Mouse (Mus musculus) MEL-GATA-1-ER (cell line): ENCODE measurements at regions not wholly inside any gene's neighbourhood (a gene's known extent, or its start where the extent isn't known, plus 50 kb on each side); places are given as distances from the start of the nearest gene placed in this dataset.

Experiments used
- DNase-seq: peaks from one replicate; pipeline ENCODE4 v3.0.0-alpha.2; 2012; ENCODE audit warnings: low read depth; ENCODE audit errors: extremely low read depth

DNA sequence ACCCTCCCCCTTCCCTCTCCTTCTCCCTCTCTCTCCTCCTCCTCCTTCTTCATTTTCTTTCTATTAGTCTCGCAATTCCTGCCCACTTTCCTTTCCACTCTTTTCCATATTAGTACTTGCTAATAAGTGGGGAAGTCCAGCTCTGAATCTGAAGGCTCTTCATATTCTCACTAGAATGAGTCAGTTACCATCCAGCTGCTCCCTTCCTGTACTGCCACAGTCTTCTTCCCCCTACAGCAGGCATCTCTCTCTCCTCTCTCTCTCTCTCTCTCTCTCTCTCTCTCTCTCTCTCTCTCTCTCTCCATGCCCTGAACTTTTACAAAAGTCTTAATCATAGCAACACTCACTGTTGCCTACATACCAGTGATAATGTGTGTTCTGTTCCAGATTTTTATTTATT lies 226.6 kb upstream of the Pter start:
- DNase-seq = no peak

DNA sequence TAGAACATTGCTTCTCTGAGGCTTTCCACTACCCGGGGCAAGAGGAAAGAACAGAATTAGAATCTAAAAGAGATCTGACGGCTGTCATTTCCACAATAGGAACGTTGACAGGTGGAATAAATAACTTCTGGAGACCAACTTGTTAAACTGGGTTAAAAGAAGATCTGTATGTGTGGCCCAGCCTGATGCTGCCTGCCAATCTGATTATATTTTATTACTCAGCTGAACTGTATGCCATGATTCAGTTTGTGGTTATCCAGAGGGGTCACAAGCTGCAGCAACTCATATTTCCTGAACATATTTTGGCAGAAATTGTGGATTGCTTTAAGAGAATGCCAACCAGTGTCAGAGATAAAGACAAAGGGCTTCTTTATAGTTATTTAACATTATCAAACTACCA lies 224.5 kb upstream of the Pter start:
- DNase-seq = no peak

DNA sequence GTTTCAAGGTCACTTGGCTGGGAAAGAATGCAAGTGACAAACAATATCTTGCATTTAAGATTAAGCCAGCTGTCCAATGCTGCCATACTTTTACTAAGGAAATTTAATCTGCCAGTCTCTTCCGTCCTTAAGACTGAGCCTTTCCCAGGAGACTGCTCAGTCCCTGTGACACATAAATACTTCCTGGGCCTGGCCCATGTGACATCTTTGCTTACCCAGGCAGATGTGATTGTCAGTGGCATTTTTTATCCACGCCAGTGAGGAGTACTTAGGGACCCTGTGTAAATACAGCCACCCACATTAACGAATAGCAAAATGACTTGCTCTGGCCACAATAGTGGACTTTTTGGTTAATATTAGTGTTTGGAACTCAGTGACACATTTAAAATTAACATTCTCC lies 216.3 kb upstream of the Pter start:
- no peak for DNase-seq

DNA sequence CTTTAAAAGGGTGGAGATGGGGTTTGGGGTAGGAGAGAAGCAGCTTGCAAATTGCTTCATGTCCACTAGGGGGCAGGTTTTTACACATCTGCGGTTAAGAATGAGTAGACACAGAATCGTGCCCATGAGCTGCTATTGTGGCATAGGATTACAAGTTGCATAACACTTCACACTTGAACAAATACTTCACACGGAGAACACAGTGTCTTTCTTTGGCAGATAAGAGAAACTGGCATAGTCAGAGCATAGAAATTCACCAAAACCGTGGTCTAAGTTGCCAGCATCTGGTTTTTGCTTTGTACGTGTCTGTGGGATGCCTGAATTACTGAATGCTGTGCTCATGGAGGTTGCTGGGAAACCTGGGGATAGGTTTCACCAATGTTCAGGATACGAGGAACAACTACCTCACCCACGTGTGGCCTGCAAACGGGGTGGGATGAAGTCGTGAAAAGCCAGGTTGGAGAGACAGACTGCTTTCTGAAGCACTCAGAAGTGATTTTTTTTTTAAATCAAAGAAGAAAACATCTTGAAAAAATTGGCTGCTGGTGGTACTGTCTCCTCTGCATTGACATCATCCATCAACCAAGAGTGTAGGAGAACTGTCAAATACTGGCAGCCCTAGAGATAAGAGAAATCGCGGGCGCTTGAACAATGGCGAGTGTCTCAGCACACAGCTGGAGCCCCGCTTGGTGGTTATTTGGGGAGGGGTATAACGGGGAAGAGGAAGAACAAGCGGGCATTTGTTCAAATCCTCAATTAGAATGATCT lies 214.5 kb upstream of the Pter start:
- peak; percentile 32 for DNase-seq

DNA sequence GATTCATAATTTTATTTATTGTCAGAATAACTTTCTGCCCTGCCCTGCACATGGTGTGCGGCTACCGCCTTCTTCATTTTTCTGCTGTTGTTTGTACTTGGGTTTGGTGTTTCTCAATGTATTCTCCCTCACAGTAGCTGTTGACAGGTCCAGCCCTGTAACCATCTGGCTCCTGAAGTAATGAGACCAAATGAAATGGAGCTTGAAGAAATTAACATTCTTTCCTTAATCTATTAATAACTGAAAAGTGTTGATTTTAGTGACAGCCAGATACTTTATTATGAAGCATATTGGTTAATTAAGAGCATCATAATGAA lies 214.0 kb upstream of the Pter start:
- DNase-seq = no peak

DNA sequence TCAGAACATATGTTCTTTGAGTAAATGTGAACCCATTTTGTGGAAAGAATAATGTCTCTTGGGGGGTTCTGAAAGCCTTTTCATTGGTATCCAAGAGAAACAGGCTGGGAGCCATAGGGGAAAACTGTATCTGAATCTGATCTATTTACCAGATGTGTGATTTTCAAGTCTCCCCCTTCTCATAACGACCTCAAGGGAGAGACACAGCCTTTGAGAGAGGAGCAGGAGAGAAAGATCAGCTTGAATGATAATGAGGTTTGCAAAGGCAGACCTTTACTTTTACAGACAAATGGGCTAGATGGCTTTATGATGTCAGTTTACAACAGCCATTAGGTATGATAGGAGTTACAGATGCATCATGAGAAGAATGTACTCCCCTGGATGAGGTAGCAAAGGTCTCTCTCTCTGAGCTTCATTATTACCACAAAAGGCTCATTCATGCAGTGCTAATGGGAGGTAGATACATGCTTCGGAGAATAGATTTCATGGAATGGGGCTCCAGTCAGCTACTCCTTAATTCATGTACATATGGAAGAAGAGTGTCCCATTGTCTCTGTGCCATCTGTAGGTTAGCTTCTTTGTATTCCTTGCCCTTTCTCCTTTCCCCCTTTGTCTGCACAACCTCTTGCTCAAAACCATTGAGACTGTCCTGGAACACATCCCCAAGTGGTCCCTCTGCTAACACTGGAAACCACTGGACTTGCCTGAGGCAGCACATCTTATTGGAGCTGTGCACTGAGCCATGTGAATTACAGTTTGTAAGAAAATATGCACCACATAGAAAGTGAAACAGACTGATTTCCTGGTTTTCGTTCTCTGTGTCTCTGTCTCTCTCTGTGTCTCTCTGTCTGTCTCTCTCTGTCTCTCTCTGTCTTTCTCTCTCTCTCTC lies 207.5 kb upstream of the Pter start:
- DNase-seq = no peak

DNA sequence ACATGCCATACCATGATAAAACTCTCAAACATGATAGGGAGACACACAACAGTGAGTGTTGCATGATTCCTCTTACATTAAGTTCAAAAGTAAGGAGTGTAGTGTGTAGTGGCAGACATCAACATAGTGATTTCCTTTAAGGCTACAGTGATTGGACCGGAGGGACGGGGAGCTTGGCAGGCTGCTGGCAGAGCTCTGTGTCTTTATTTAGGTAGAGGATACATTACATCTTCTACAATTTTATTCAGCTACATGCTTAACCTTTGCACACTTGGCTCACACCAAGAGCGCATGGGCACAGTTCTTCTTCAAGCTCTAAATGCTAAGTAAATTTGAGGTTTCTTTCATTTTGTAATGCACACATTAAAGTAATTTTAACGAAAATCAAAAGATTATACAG lies 194.6 kb upstream of the Pter start:
- DNase-seq = no peak

DNA sequence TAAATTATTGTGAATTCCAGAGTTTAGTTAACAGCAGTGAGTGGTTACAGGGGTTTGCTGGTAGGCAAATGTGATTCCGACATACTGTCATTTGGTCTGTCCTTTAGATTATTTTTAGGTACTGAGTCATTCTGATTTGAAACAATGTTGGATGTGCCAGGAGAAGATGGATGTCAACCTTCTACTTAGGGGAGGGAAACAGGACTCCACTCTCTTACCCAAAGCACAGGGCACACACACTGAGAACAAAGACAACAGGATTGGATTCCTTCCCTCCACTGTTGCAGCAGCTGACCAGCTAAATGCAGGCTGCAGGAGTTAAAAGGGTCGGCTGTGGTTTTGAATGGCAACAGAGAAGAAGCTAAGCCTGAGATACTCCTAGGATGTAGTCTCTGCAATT lies 186.7 kb upstream of the Pter start:
- DNase-seq = no peak

DNA sequence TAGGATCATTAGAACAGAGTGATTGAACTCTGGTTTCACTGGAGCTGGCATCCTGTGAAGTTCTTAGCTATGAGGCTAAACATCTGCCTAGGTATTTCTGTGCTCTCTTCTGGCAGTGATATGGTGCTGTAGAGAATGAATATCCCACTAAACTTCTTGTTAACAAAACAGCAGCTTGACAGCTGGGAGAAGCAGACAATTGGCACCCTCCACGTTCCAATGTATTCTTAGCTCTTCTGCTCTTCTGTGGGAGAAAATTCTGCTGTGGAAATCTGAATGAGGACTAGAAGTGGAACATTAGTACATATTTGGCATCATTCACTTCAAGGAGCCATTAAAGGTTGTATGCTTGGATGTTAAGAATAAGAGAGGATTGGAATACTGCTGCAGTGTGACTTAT lies 177.0 kb upstream of the Pter start:
- DNase-seq = no peak

DNA sequence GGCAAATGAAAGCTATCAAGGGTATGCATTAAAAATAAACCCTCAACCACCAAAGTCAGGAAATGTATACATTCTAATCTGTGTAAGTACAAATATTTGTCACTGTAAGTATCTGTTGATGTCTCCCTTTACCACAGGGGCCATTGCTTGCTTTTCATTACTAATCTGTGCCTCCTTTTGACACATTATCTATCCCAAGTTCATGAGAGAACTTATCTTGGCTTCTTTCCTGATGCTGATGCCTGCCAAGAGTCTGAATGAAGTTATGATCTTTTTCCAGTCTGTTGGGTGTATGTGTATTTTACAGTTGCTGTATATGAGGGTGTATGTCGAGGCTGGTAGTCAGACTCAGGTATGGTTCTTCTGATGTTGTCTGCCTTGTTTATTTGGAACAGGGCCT lies 165.0 kb upstream of the Pter start:
- DNase-seq = no peak

DNA sequence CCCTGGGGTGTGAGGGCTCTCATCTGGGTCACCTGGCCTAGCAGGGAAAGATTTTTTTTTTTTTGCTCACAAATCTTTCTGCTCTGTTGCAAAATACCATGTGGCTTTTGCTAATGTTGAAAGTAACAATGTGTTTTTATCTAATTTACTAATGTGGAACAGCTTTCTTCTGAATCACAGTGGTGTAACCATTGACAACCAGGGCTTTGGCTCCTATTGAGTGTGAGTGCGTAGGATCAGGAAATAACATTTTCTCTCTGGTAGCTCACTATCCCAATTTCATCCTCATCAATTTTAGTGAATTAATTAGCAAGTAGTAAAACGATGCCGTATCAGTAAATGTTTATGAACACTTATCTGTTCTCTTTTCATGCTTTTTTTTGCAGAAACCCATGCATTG lies 163.9 kb upstream of the Pter start:
- no peak for DNase-seq

DNA sequence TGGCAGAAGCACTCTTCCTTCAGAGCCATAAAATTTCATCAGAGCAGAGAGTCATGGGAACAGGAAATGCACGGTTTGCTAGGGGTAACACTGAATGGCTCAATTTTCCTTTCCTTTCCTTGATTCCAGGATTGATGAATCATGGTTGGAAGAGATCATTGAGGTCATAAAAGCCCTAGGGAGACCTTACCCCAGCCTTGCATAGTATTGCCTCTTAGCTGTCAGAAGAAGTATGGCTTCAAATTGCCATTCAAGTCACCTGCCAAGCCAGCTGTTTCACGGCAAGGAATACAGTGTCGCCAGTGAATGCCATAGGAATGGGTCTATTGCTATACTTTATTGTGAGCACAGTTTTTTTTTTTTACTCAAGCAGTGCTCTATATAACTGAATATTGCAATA lies 162.4 kb upstream of the Pter start:
- DNase-seq = no peak

DNA sequence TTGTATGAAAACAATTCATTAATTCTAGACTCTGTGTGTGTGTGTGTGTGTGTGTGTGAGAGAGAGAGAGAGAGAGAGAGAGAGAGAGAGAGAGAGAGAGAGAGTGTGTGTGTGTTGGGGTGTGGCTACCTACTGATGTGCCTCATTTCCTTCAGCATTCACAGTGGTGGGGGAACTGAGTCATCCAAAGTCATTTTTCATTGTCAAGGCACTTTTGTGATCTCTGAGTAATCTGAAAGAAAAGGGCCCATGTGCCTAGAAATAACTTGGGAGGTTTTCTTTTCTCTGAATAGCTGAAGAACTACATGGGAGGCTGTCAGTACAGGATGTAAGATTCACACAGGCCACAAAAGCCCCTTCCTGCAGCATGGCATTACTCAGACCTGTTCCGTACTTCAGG lies 159.3 kb upstream of the Pter start:
- no peak for DNase-seq

DNA sequence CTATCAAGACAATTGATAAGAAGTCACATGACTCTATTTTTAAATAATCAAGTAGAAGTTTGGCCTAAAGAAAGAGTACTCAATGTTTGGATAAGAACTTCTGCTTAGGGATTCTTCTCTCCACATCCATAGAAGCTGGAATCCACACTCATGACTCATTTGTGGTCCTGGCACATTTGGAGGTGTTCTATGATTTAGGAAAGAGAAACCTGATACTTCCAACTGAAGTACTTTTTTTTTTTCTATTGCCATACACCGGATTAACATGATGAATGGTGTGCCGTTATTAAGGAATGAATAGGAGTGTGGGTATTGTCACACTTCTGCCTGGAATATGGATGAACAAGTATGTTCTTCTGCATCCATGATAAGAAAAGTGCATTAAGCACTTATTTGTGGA lies 158.5 kb upstream of the Pter start:
- DNase-seq = no peak

DNA sequence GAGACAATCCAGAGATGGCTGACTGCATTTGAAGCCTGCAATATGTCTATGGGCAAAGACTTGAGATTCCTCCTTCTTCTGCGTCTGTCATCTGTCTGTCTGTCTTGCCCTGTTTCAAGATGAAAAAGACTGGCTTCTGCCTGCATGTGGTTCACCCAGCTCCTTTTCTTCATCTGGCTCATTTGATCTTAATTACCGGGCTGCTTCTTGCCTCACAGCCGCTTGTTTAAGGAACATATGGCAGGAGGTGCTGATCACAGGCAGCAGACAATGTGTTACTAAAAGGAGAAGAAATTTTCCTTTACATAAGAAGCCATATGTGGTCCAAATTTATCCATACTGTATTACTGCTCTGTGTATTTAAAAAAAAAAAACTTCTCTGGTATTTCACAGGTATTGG lies 147.0 kb upstream of the Pter start:
- DNase-seq = no peak

DNA sequence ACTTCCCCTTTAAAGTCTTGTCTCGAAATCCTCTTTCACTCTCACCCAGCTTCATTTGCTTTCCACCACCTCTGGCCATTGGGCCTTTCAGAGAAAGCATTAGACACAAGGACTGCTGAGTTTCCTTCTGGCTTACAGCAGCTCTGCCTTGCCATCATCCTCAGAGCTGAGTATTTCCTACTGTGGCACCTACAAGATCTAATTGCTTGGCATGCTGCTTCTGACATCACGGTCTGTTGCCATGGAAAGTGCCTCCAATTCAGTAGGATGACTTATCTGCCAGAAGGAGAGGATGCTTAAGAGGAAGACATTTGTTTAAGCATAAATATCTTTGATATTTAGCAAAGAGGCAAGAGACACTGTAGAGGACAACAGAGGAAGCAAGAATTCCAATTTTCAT lies 146.1 kb upstream of the Pter start:
- DNase-seq = no peak

DNA sequence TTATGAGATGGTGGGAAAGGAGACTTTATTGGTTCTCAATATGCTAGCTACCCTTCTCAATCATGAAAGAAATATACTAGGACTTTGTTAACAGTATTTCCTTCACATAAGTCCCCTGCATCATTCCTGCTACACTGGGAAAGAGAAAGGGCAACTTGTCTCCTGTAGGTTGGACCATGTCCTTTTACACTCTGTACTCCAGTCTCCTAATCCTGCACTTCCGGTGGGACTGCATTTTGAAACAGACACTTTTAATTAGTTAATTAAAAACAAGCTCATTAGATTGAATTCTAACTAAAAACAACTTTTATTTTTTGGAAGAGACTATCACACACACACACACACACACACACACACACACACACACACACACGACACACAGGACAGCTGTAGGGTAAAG lies 131.2 kb upstream of the Pter start:
- no peak for DNase-seq

DNA sequence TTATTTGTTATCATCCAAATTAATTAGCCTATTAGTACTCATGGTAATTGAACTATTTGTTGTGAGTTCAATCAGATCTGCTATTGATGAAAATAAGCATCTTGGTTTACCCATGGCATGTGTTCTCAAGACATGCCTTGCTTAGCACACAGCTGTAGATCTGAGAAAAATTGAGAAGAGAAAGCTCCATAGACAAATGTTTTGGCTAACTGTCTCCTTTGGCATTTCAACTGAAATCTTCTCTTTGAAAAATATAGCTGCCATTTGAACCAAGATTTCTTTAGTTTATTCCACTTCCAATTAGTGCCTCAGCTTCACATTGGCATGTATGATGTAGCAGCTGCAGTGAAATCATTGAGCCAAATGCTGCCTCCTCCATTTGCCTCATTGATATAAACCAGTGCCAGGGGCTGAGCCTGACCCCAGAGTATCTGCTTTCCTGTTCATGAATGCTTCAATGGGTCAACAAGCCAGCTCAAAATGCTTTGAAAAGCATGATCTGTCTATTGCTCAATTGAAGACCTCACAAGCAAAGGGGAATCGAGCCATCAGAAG lies 126.1 kb upstream of the Pter start:
- no peak for DNase-seq

DNA sequence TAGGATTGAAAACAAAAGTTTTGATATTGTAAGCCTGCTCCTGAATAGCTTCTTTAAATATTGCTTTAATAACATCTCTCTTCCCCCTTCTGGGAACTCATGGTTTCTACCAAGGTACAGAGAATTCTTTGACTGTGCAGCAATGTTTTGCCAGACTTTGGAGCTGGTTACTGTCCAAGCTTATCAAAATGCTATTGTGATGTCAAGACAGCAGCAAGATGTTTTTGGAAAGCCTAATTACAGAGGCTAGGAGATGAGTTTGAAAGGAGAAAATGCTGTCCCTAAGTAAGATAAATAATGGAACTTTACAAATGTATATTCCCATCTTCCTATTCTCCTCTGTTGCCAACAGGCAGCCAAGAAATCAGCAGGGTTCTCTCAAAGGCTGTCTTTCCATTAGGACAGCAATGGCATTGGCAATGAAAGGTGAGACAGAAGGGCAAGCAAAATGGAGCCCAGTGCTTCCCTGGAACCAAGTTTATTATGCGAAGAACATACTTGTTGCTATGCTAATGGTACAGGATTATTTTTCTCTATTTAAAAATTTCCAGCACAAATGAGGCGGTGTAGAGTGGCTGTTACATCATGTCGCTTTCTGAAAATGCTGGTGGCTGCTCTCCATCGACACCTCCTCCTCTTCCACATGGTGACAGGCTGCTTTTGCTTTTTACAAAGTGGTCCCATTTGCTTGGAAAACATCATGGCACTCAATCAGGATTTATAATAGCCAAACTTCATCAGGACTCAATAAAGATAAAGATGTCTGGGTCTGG lies 124.5 kb upstream of the Pter start:
- no peak for DNase-seq

DNA sequence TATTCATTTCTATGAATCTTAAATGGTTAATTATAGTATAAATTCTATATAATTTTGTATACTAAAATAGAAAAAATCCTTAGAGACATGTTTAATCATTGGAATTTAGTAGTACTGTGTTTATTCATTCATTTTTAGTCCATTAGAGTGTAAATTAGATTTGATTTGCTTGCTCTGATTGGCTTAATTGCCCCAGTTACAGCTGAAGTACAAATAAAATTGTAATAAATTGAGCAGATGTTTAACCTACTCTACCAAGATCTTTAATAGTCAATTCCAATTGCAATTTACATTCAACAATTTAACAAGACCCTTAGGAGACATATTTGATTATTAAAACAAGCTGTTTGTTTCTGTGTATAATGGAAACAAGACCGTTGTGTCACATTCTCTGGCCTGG lies 121.2 kb upstream of the Pter start:
- no peak for DNase-seq

DNA sequence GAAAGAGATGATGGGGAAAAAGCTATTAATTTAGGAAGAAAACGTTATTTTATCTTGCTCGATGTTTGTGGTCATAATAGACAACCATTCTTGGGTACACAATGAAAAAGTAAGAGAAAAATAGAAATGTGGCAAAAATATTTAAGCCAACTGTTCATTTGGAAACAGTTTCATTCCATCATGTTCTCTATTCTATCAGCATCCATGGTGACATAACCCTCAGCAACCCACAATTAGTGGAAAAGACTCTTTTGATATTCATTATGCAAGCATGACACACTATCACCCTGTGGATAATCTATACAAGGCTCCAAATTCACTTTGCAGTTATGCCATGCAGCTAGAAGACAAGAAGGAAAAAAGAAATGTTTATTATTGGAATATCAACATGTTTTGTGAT lies 118.7 kb upstream of the Pter start:
- no peak for DNase-seq

DNA sequence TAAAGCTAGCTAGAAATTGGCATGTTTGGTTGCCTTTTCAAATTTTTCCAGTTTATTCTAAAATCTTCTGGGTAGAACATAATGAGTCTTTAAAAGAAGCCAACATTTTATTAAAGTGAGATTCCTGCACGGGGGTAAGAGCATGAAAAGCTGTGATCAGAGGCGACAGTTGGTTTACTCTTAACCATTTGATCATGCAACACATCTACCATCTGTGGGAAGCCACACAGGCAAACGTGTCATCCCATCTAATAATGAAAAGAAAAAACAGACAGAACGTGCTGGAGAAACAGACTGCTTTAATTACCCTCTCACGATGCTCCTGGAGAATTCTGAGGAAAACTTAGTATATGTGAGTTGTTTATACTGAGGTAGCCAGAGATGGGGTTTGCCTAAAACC lies 115.4 kb upstream of the Pter start:
- no peak for DNase-seq
